Mouse (Mus musculus) kidney, embryonic 16.5 days (tissue): ENCODE results near the gene Srsf5. TPM values are rescaled to one million over a fixed set of nuclear protein-coding genes. Genes with fewer than 3 reads are reported as not detected.

Source experiments
- ATAC-seq: fragments of 200-750 bp; cut with Nextera tagmentation; 2 replicates; pipeline ENCODE4 v1.8.0; 2017; ENCODE audit warnings: moderate TSS enrichment; ENCODE audit not compliant: low FRiP score, low TSS enrichment
- H3K27ac ChIP-seq: fragments of 300-500 bp; sonication (generic); 2 replicates; pipeline ENCODE4 v1.5.1; 2014; ENCODE audit warnings: low read length
- H3K27me3 ChIP-seq: fragments of 300-500 bp; sonication (generic); 2 replicates; pipeline ENCODE4 v1.6.1; 2014; ENCODE audit warnings: low read length, control low read depth, mixed read lengths; ENCODE audit not compliant: insufficient read depth
- H3K36me3 ChIP-seq: fragments of 300-500 bp; sonication (generic); 2 replicates; pipeline ENCODE4 v1.6.1; 2014; ENCODE audit warnings: low read length, control low read depth, mixed read lengths; ENCODE audit not compliant: insufficient read depth
- H3K4me1 ChIP-seq: fragments of 300-500 bp; sonication (generic); 2 replicates; pipeline ENCODE4 v1.6.1; 2014; ENCODE audit warnings: low read length, control low read depth, mixed read lengths; ENCODE audit not compliant: insufficient read depth
- H3K4me2 ChIP-seq: fragments of 300-500 bp; sonication (generic); replicated peaks from 2 replicates; pipeline ENCODE4 v1.6.1; 2014; ENCODE audit warnings: low read depth, low read length
- H3K4me3 ChIP-seq: fragments of 300-500 bp; sonication (generic); 2 replicates; pipeline ENCODE4 v1.5.1; 2014; ENCODE audit warnings: mild to moderate bottlenecking, low read length
- H3K9ac ChIP-seq: fragments of 300-500 bp; sonication (generic); replicated peaks from 2 replicates; pipeline ENCODE4 v1.6.1; 2014; ENCODE audit warnings: low read length
- H3K9me3 ChIP-seq: fragments of 300-500 bp; sonication (generic); 2 replicates; pipeline ENCODE4 v1.6.1; 2016; ENCODE audit warnings: low read length, control low read depth
- WGBS: fragments of 180-500 bp; shearing (Covaris S2); extraction: QIAGEN DNeasy Blood & Tissue Kit; methylation state at CpG from one replicate; pipeline ENCODE4 v1.1.7; 2014; 5-methylcytosine and 5-hydroxymethylcytosine counted together
- polyA plus RNA-seq: library from polyadenylated mRNA; unstranded; fragments of >200 nt; fragmentation: Nextera tagmentation; extraction: Ambion mirVana; gene quantifications from 2 replicates; pipeline ENCODE4 v1.2.1, GENCODE M21; 2015

The Srsf5 gene
- polyA plus RNA-seq, 1 experiment from 2014 or later, result 513 TPM

DNA sequence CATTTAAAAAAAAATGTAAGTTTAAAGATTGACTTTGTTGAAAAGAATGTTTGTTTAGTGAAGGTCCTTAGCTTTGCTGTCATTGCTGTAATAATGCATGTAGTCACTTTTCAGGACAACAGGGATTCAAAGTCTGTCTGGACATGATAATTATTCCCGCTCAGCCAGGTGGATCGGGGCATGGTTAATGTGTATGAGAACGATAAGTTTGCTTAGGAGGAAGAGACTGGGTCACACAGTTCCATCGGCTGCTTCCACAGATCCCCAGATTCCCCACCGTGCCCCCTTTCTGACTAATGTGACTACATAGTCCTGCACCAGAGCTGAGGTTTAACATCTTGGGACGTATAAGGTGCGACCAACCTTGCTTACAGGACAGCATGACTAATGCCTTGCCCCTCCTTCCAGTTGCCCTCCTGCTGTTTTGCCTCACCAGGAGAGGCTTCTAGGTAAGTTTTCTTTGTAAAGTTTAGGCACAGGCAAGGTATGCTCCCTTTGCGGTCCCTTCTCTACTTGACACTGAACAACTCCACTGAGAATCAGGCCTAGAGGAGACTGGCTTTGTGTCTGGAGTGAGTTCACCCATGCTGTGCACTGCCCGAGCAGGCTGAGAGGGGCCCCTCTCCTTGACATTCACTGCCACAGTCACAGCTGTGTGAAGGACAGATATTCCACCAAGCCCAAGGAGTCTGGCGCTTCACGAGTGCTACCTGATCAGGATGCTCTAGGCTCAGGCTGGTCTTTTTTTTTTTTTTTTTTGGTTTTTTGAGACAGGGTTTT lies 20.9 kb downstream of the Srsf5 start:
- H3K27ac ChIP-seq, result peak overlapping the region; percentile 11; the same call in 1 of the 2 replicates
- H3K4me3 ChIP-seq, result no peak overlapping the region

DNA sequence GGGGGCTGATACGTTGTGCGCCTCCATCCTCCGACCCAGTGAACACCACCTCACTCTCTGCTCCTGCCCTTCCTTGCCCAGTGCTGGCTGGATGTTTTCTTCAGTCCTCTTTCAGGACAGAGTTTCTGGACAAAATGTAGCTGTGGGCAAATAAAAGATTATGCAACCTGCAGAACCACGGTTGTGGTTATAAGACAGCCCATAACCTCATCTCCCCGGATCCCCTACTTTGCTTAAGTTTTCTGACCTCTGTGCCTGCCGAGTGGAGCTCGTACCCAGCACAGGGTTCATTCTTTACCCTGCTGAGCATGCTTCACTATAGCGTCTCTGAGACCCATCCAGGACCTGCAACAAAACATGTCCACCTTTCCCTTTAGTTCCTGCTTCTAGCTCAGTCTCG lies 22.6 kb downstream of the Srsf5 start:
- Histone ChIP-seq H3K4me1 (no peaks in the 10 kb centered on the region), H3K27ac (no peak overlapping the region), H3K4me2 (no peak overlapping the region), H3K9me3 (no peaks in the 10 kb centered on the region), H3K9ac (no peak overlapping the region), H3K27me3 (no peaks in the 10 kb centered on the region), H3K36me3 (no peaks in the 10 kb centered on the region), H3K4me3 (no peak overlapping the region)
- no peak for ATAC-seq
- WGBS, result 84% methylated on average over 9 of the region's 9 CpGs

More for the DNA sequence above, 20.9 kb downstream of the Srsf5 start:
- Histone ChIP-seq H3K9ac (no peak overlapping the region), H3K9me3 (no peaks in the 10 kb centered on the region), H3K4me2 (no peak overlapping the region), H3K27me3 (no peaks in the 10 kb centered on the region), H3K36me3 (no peaks in the 10 kb centered on the region), H3K4me1 (no peaks in the 10 kb centered on the region)
- peak; percentile 79 for ATAC-seq
- WGBS, result 60% methylated on average over 11 of the region's 11 CpGs

DNA sequence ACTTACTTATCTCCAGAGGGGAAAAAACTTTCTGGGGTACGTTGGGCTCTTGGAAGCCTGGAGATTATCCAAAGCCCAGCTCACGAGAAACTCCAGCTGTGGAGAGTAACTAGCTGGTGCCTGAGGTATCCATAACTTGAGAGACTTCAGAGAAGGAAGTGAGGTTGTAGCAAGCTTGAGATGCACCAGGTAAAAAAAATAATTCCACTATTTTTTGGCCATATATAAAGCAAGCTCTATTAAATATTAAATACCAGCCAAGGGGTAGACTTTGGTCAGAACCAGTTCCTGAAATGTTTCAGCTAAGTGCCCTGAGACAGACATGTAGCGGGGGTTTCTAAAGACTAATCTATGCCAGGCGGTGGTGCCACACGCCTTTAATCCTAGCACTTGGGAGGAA lies 23.3 kb downstream of the Srsf5 start, which contains the start of gene Slc10a1:
TSS of gene Slc10a1 (minus strand) at position 101 of the 400 bp plus-strand sequence.
- ATAC-seq, result no peak
- no peak within 1 kb of the TSS for H3K27ac ChIP-seq
- H3K4me3 ChIP-seq, result no peak within 1 kb of the TSS
- no peaks in the 10 kb centered on the region for H3K27me3 ChIP-seq
- H3K9ac ChIP-seq, result no peak within 1 kb of the TSS
- no peaks in the 10 kb centered on the region for H3K9me3 ChIP-seq
- no peak within 1 kb of the TSS for H3K4me2 ChIP-seq
- no peaks in the 10 kb centered on the region for H3K4me1 ChIP-seq
- H3K36me3 ChIP-seq, result no peaks in the 10 kb centered on the region
- WGBS, result 91% methylated on average over 5 of the region's 5 CpGs

DNA sequence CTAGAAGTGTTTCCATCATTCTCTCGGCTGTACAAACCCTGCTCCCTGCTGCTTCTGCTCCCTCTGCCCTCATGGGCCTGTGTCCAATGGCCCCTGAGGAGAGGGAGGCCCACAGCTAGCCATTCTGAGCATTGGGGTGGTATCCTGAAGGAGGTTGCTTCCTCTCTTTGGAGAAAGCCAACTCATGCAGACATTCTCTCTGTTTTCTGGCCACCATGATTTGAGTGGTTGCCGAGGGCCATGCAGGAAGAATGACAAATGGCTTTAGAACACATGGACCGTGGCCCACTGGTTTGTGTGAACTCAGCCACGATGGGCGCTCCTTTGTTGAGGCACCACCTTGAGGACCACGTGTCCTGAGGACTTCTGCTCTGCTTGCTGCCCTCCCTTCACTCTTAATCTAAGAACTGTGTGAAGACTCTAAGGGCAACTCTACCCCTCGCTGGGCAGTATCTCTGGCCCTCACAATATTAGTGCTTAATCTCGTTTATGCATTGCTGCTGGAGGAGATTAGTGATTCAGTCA lies 24.9 kb downstream of the Srsf5 start:
- Histone ChIP-seq H3K27me3 (no peaks in the 10 kb centered on the region), H3K4me2 (no peak overlapping the region), H3K27ac (no peak overlapping the region), H3K4me1 (no peaks in the 10 kb centered on the region), H3K4me3 (no peak overlapping the region), H3K9me3 (no peaks in the 10 kb centered on the region), H3K36me3 (no peaks in the 10 kb centered on the region), H3K9ac (no peak overlapping the region)
- WGBS, result 76% methylated on average over 8 of the region's 8 CpGs
- ATAC-seq, result no peak

DNA sequence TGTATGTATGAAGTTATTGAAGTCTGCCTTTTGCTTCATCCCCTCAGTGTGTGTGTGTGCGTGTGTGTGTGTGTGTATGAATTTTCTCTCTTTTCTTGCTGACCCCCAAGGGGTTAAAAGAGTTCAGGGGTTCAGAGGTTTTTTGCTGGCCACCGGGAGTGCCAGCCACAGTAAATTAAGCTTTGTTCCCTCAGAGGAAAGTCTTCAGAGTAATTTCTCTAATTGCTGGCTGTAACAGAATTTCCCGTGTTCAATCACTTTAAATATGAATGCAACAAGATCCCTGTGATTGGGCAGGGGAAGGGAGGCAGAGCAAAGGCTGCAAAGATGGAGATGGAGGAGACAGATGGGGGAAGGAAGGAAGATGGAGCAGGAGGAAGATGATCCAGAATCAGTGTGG lies 26.5 kb downstream of the Srsf5 start:
- no peak overlapping the region for H3K27ac ChIP-seq
- no peak overlapping the region for H3K9ac ChIP-seq
- H3K4me3 ChIP-seq, result no peak overlapping the region
- no peaks in the 10 kb centered on the region for H3K27me3 ChIP-seq
- H3K9me3 ChIP-seq, result 0 out of 2 replicates have a peak, but pooled peaks cover 4% of the 10 kb centered on the region
- no peak for ATAC-seq
- H3K36me3 ChIP-seq, result no peaks in the 10 kb centered on the region
- 22% methylated on average over 3 of the region's 3 CpGs for WGBS
- no peak overlapping the region for H3K4me2 ChIP-seq
- no peaks in the 10 kb centered on the region for H3K4me1 ChIP-seq

DNA sequence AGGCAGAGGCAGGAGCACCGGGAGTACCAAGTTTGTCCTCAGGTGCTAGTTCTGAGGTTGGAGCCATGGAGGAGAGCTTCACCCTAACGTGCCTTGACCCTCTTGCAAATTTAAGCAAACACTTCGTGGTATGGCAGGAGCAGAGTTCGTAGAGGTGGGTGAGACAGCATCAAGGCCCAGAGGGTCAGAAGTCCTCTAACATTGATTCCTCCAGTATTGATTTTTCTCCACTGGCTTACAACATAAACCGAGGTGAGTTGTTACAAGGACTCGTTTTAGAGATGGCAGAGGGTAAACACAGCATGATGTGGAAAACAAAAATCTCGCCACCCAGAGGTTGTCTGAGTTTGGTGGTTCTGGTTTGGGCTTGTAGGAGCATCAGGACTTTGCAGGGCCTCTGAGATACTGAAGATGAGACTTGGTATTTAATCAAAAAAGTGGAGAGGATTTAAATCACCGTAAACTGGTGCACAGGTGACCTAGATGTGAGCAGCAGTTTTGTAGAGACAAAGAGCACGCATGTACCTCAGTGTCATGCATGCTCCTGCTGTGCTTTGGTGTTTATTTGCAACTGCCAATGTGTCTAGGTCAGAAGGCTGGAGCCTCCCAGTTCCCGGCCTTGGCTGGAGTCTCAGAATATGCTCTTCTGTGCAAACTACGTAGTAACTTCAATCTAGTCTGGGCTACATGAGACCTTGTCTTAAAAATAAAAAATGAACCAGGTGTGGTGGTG lies 30.8 kb downstream of the Srsf5 start:
- Histone ChIP-seq H3K27ac (no peak overlapping the region), H3K36me3 (no peaks in the 10 kb centered on the region), H3K9me3 (0 out of 2 replicates have a peak, but pooled peaks cover 4% of the 10 kb centered on the region), H3K27me3 (no peaks in the 10 kb centered on the region), H3K4me3 (no peak overlapping the region), H3K4me2 (no peak overlapping the region), H3K4me1 (no peaks in the 10 kb centered on the region), H3K9ac (no peak overlapping the region)
- no peak for ATAC-seq
- WGBS, result 86% methylated on average over 11 of the region's 11 CpGs

DNA sequence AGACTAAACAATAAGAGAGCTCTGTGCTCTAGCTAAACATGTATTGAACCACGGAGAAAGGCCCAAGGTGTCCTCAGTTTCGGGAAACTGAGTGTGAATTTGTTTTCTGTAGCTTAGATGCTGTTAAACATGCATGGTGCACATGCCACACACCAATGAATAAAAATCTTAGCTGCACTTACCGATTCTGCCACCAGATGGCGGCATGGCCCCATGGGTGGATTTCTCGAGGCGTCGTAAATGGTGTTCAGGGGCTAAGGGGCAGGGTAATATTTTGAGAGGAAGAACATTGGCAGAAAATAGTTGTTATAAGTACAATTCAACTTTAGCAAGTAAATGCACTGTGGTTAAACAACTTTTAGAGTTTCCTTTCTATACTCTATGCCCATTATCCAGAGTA lies 37.0 kb downstream of the Srsf5 start:
- under 1% methylated on average over 7 of the region's 7 CpGs for WGBS
- H3K27me3 ChIP-seq, result no peaks in the 10 kb centered on the region; the same call in 1 of the 2 replicates
- no peaks in the 10 kb centered on the region for H3K9me3 ChIP-seq
- H3K36me3 ChIP-seq, result no peaks in the 10 kb centered on the region
- H3K27ac ChIP-seq, result no peak overlapping the region
- H3K4me3 ChIP-seq, result no peak overlapping the region
- H3K4me2 ChIP-seq, result no peak overlapping the region
- ATAC-seq, result no peak
- no peak overlapping the region for H3K9ac ChIP-seq
- no peaks in the 10 kb centered on the region for H3K4me1 ChIP-seq

DNA sequence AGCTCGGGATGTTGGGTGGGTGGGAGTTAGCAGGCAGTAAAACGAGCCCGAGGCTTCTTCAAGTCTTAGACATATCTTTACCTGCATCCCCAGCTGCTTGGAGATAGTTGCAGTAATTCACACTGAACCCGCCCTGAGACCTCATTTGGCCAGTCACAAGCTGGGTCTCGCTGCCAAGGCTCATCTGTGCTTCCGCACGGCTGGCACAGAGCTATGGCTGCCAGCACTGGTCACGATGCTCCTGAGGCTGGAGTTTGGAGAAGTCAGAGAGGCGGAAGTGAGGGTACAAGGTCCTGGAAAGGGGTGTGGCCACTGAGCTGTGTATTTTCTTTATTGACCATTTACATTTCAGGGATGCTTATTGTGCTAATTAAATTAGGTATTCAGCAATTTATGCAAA lies 38.4 kb downstream of the Srsf5 start:
- no peaks in the 10 kb centered on the region for H3K9me3 ChIP-seq
- no peaks in the 10 kb centered on the region for H3K36me3 ChIP-seq
- no peak overlapping the region for H3K9ac ChIP-seq
- ATAC-seq, result no peak
- H3K27ac ChIP-seq, result no peak overlapping the region
- H3K4me2 ChIP-seq, result no peak overlapping the region
- no peaks in the 10 kb centered on the region; the same call in 1 of the 2 replicates for H3K27me3 ChIP-seq
- H3K4me1 ChIP-seq, result no peaks in the 10 kb centered on the region
- 65% methylated on average over 9 of the region's 9 CpGs for WGBS
- no peak overlapping the region for H3K4me3 ChIP-seq

DNA sequence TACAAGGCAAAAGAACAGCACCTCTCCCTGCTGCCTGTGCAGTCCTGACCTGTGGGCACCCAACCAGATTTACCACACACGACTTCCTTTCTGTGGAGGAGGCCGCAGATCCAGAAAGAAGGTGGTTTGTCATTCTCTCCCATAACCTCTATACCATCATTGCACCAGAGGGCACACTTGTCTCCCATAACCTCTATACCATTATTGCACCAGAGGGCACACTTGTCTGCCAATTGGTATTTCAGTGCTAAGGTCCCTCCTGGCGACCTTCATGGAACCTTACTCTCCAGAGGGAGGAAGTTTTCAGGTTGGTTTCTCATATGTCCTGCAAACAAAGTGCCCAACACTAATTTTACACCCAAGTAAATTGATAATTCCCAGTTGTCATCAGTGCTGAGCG lies 41.3 kb downstream of the Srsf5 start:
- Histone ChIP-seq H3K9me3 (no peaks in the 10 kb centered on the region), H3K36me3 (no peaks in the 10 kb centered on the region), H3K4me3 (no peak overlapping the region), H3K4me1 (no peaks in the 10 kb centered on the region), H3K27ac (no peak overlapping the region), H3K4me2 (no peak overlapping the region), H3K9ac (no peak overlapping the region), H3K27me3 (no peaks in the 10 kb centered on the region; the same call in 1 of the 2 replicates)
- no peak for ATAC-seq
- 77% methylated on average over 4 of the region's 4 CpGs for WGBS

DNA sequence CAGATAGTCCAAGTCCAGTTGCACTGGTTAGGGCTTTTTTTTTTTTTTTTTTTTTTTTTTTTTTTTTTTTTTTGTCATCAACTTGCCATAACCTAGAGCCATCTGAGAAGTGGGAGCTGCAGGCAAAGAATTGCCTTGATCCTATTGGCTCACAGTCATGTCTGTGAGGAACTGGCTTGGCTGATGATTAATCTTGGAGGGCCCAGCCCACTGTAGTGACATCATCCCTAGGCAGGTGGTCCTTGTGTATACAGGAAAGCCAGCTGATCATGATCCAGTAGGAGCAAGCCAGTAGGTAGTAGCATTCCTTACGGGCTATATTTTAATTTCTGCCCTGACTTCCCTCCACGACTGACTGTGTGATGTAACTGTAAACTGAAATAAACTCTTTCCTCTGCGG lies 43.0 kb downstream of the Srsf5 start:
- Histone ChIP-seq H3K4me2 (no peak overlapping the region), H3K27me3 (0 out of 2 replicates have a peak, but pooled peaks cover 7% of the 10 kb centered on the region), H3K4me1 (no peaks in the 10 kb centered on the region), H3K36me3 (no peaks in the 10 kb centered on the region), H3K9me3 (no peaks in the 10 kb centered on the region), H3K4me3 (no peak overlapping the region), H3K9ac (no peak overlapping the region), H3K27ac (no peak overlapping the region)
- 82% methylated on average over 3 of the region's 3 CpGs for WGBS
- no peak for ATAC-seq
